Mouse (Mus musculus) CH12.LX (cell line): ENCODE measurements at regions not wholly inside any gene's neighbourhood (a gene's known extent, or its start where the extent isn't known, plus 50 kb on each side); places are given as distances from the start of the nearest gene placed in this dataset.

Experiments
- DNase-seq: peaks from one replicate; pipeline ENCODE4 v3.0.0-alpha.2; 2013; ENCODE audit errors: extremely low read depth
- H3K27ac ChIP-seq: 2 replicates; pipeline ENCODE4 v1.5.1; 2012; ENCODE audit warnings: low read depth, mild to moderate bottlenecking, control low read depth, moderate library complexity; ENCODE audit not compliant: insufficient read depth
- H3K27me3 ChIP-seq: replicated peaks from 2 replicates; pipeline ENCODE3; 2012; ENCODE audit warnings: inconsistent platforms
- H3K36me3 ChIP-seq, 2 experiments: replicated peaks in 1 of 2; 2 replicates each; pipeline versions ENCODE3 to v1.6.1; 2012; ENCODE audit warnings: inconsistent platforms in 1 of 2, low read length in 1 of 2, mild to moderate bottlenecking in 1 of 2, mixed read lengths in 1 of 2, moderate library complexity in 1 of 2; ENCODE audit not compliant: control insufficient read depth in 1 of 2, insufficient read depth in 1 of 2
- H3K4me1 ChIP-seq, 2 experiments: 2 replicates each; pipeline ENCODE4 v1.6.1; 2012; ENCODE audit warnings: inconsistent platforms in 1 of 2, moderate library complexity in 1 of 2; ENCODE audit not compliant: insufficient read depth in 2 of 2, control insufficient read depth in 1 of 2
- H3K4me2 ChIP-seq: 2 replicates; pipeline ENCODE4 v1.6.1; 2012; ENCODE audit warnings: low read depth, mild to moderate bottlenecking, control low read depth; ENCODE audit not compliant: poor library complexity, insufficient read depth, severe bottlenecking
- H3K4me3 ChIP-seq, 3 experiments: fragments of 150-350 bp in 1 of 3; sonication (generic) in 1 of 3; replicated peaks in 1 of 3; 2 replicates each; pipeline versions ENCODE3 to v1.5.1; 2011 to 2012; ENCODE audit warnings: low read depth in 2 of 3, low read length in 2 of 3, mild to moderate bottlenecking in 2 of 3, moderate library complexity in 2 of 3, control low read depth in 1 of 3, improper control_type of control experiment in 1 of 3, inconsistent platforms in 1 of 3, mixed read lengths in 1 of 3; ENCODE audit not compliant: poor library complexity in 1 of 3
- H3K79me2 ChIP-seq: replicated peaks from 2 replicates; pipeline ENCODE4 v1.6.1; 2012; ENCODE audit warnings: mild to moderate bottlenecking, moderate library complexity; ENCODE audit not compliant: control insufficient read depth, poor library complexity, insufficient read depth, severe bottlenecking; ENCODE audit errors: extremely low read depth
- H3K9ac ChIP-seq: 2 replicates; pipeline ENCODE4 v1.6.1; 2012; ENCODE audit warnings: low read depth, mild to moderate bottlenecking, control low read depth, moderate library complexity; ENCODE audit not compliant: insufficient read depth
- H3K9me3 ChIP-seq: replicated peaks from 2 replicates; pipeline ENCODE3; 2012; ENCODE audit warnings: low read length, inconsistent platforms, mixed read lengths
- BHLHE40 ChIP-seq: IDR thresholded peaks from 2 replicates; pipeline ENCODE4 v1.6.1; 2011; ENCODE audit warnings: mild to moderate bottlenecking, low read depth, low read length, improper control_type of control experiment
- CTCF ChIP-seq, 2 experiments: IDR thresholded peaks in 1 of 2; conservative IDR thresholded peaks in 1 of 2; 2 replicates each; pipeline ENCODE4 v1.5.1; 2011 to 2012; ENCODE audit warnings: low read depth in 2 of 2, low read length in 2 of 2, improper control_type of control experiment in 1 of 2, inconsistent platforms in 1 of 2, mild to moderate bottlenecking in 1 of 2, moderate library complexity in 1 of 2
- E2F4 ChIP-seq: IDR thresholded peaks from 2 replicates; pipeline ENCODE4 v1.6.1; 2011; ENCODE audit warnings: low read depth, low read length, improper control_type of control experiment; ENCODE audit not compliant: insufficient replicate concordance
- EP300 ChIP-seq: IDR thresholded peaks from 2 replicates; pipeline ENCODE4 v1.6.1; 2011; ENCODE audit warnings: low read length, improper control_type of control experiment
- GABPA ChIP-seq: IDR thresholded peaks from 2 replicates; pipeline ENCODE4 v1.6.1; 2012; ENCODE audit warnings: low read depth, low read length, improper control_type of control experiment, inconsistent platforms; ENCODE audit not compliant: insufficient replicate concordance
- HCFC1 ChIP-seq: IDR thresholded peaks from 2 replicates; pipeline ENCODE4 v1.6.1; 2012; ENCODE audit warnings: low read depth, mild to moderate bottlenecking, inconsistent platforms, low read length, improper control_type of control experiment
- KAT2A ChIP-seq: IDR thresholded peaks from 2 replicates; pipeline ENCODE4 v1.6.1; 2012; ENCODE audit warnings: low read length, improper control_type of control experiment, inconsistent platforms; ENCODE audit not compliant: insufficient replicate concordance
- MAFK ChIP-seq: IDR thresholded peaks from 2 replicates; pipeline ENCODE4 v1.6.1; 2011; ENCODE audit warnings: low read length, improper control_type of control experiment; ENCODE audit not compliant: insufficient replicate concordance
- MAX ChIP-seq: IDR thresholded peaks from 2 replicates; pipeline ENCODE4 v1.6.1; 2011; ENCODE audit warnings: low read length, improper control_type of control experiment
- MXI1 ChIP-seq: IDR thresholded peaks from 2 replicates; pipeline ENCODE4 v1.6.1; 2011; ENCODE audit warnings: mild to moderate bottlenecking, low read depth, low read length, improper control_type of control experiment
- NELFE ChIP-seq: IDR thresholded peaks from 2 replicates; pipeline ENCODE4 v1.6.1; 2011; ENCODE audit warnings: low read depth, low read length, improper control_type of control experiment
- NRF1 ChIP-seq: IDR thresholded peaks from 2 replicates; pipeline ENCODE4 v1.6.1; 2014; ENCODE audit warnings: low read depth, mild to moderate bottlenecking, inconsistent platforms, low read length, improper control_type of control experiment, moderate library complexity
- POLR2AphosphoS2 ChIP-seq: IDR thresholded peaks from 2 replicates; pipeline ENCODE4 v1.6.1; 2011; ENCODE audit warnings: low read depth, low read length, improper control_type of control experiment
- RCOR1 ChIP-seq: conservative IDR thresholded peaks from 2 replicates; pipeline ENCODE4 v1.6.1; 2012; ENCODE audit warnings: low read depth, mild to moderate bottlenecking, inconsistent platforms, low read length, improper control_type of control experiment
- SIN3A ChIP-seq: IDR thresholded peaks from 2 replicates; pipeline ENCODE4 v1.6.1; 2012; ENCODE audit warnings: low read length, improper control_type of control experiment, inconsistent platforms
- SMC3 ChIP-seq: IDR thresholded peaks from 2 replicates; pipeline ENCODE4 v1.6.1; 2011; ENCODE audit warnings: low read depth, low read length, improper control_type of control experiment
- TCF12 ChIP-seq: IDR thresholded peaks from 2 replicates; pipeline ENCODE4 v1.6.1; 2014; ENCODE audit warnings: low read depth, mild to moderate bottlenecking, inconsistent platforms, low read length, improper control_type of control experiment
- USF1 ChIP-seq: IDR thresholded peaks from 2 replicates; pipeline ENCODE4 v1.6.1; 2014; ENCODE audit warnings: low read depth, mild to moderate bottlenecking, inconsistent platforms, low read length, improper control_type of control experiment
- USF2 ChIP-seq: conservative IDR thresholded peaks from 2 replicates; pipeline ENCODE4 v1.6.1; 2011; ENCODE audit warnings: low read depth, low read length, improper control_type of control experiment
- ZC3H11A ChIP-seq: IDR thresholded peaks from 2 replicates; pipeline ENCODE4 v1.6.1; 2012; ENCODE audit warnings: low read depth, mild to moderate bottlenecking, inconsistent platforms, low read length, improper control_type of control experiment
- ZMIZ1 ChIP-seq: IDR thresholded peaks from 2 replicates; pipeline ENCODE4 v1.6.1; 2012; ENCODE audit warnings: low read depth, mild to moderate bottlenecking, inconsistent platforms, low read length, improper control_type of control experiment
- dilution Hi-C: fragments of 300-500 bp; cut with MboI; formaldehyde crosslinking; loops from 2 replicates; pipeline ENCODE4 v1.14.3; 2020; ENCODE audit warnings: low sequenced_read_pairs; ENCODE audit not compliant: extremely low pct_unique_long_range_greater_than_20kb, extremely low pct_ligation_motif_present
- in situ Hi-C: fragments of 300-500 bp; cut with MboI; formaldehyde crosslinking; loops from 3 replicates; pipeline ENCODE4 v1.14.3; 2019; ENCODE audit warnings: low sequenced_read_pairs, low pct_ligation_motif_present, low pct_unique_long_range_greater_than_20kb, mixed read lengths

GRCm38 (mm10) chr1:167979187-167979586 is 290.1 kb downstream of the Lmx1a start:
- no peak for DNase-seq
- no peaks in the 10 kb centered on the region for H3K4me1 ChIP-seq
- no peak overlapping the region for H3K27ac ChIP-seq
- no peaks in the 10 kb centered on the region for H3K79me2 ChIP-seq
- no peak overlapping the region for H3K4me2 ChIP-seq
- H3K9me3 ChIP-seq = peaks cover 44% of the 10 kb centered on the region
- H3K36me3 ChIP-seq = no peaks in the 10 kb centered on the region
- H3K4me3 ChIP-seq = no peak overlapping the region
- no peaks in the 10 kb centered on the region for H3K27me3 ChIP-seq
- no peak overlapping the region for H3K9ac ChIP-seq
- in situ Hi-C loops (no loop called here), dilution Hi-C loops (no loop called here)
- TF ChIP-seq POLR2AphosphoS2 = no peak
- no peak for TF ChIP-seq MAX
- no peak for TF ChIP-seq SIN3A
- no peak for TF ChIP-seq ZC3H11A
- no peak for TF ChIP-seq MXI1
- TF ChIP-seq GABPA = no peak

- no peaks in the 10 kb centered on the region for H3K79me2 ChIP-seq
- no peaks in the 10 kb centered on the region for H3K27me3 ChIP-seq
- dilution Hi-C loops (no loop called here), in situ Hi-C loops (no loop called here)
- no peak overlapping the region for H3K9ac ChIP-seq
- peaks cover 45% of the 10 kb centered on the region for H3K9me3 ChIP-seq
- no peak overlapping the region for H3K4me3 ChIP-seq
- H3K27ac ChIP-seq = no peak overlapping the region
- no peak for DNase-seq
- no peak overlapping the region for H3K4me2 ChIP-seq
- H3K36me3 ChIP-seq = no peaks in the 10 kb centered on the region
- TF ChIP-seq USF1 (no peak), EP300 (no peak), CTCF (conservative IDR thresholded peaks at IDR 0.05 in 1 of 2, IDR thresholded peaks at IDR 0.05 in 1 of 2; ENCODE audit: low read depth in 2 of 2, low read length in 2 of 2) (no peak), ZMIZ1 (no peak), BHLHE40 (no peak), KAT2A (no peak), USF2 (no peak), MAFK (no peak), SMC3 (no peak), E2F4 (no peak), HCFC1 (no peak), NELFE (no peak), TCF12 (no peak), RCOR1 (no peak), NRF1 (no peak)
- H3K4me1 ChIP-seq = no peaks in the 10 kb centered on the region
These were observed 290.6 kb downstream of the Lmx1a start for GRCm38 (mm10) chr1:167979588-167979987.
